Mouse (Mus musculus): ENCODE data around the gene Muc20. TPM values are rescaled to one million over a fixed set of nuclear protein-coding genes. Genes with fewer than 3 reads are reported as not detected.

Gene Muc20
- total and polyA plus RNA-seq, 2 experiments from 2014 or later: 0.22 TPM; not detected in 1

DNA sequence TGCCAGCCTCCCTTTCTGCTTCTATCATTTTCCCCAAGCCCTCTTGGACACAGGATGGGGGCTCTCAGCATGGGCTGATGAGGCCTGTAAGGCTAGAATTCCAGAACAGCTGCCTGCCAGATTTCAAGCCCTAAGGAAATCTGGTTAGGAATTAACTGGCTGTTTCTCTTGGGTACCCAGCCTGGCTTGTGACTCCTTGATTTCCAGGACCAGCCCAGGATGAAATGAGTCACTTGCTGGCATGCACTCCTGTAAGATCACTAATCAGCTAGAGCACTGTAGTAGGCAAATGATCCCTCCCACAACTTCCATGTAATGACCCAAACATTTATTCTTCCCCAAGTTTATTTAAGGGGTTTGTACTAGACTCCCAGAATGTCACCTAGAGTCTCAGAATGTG is 69.0 kb downstream of the Muc20 start:
- Histone ChIP-seq H3K36me3 (ENCODE audit: insufficient read depth, low read length) (no peaks in the 10 kb centered on the region), H3K9me3 (ENCODE audit: low read length) (peaks cover 4% of the 10 kb centered on the region; the same call in 1 of the 2 replicates), H3K27ac (ENCODE audit: low read depth, low read length) (no peak overlapping the region), H3K4me1 (ENCODE audit: insufficient read depth, low read length) (no peaks in the 10 kb centered on the region), H3K4me2 (ENCODE audit: low read depth, low read length, poor library complexity, severe bottlenecking) (no peak overlapping the region), H3K9ac (replicated peaks; ENCODE audit: low read length, poor library complexity, severe bottlenecking) (no peak overlapping the region), H3K27me3 (ENCODE audit: insufficient read depth, low read length) (no peaks in the 10 kb centered on the region), H3K4me3 (ENCODE audit: low read depth, low read length) (no peak overlapping the region)
- ATAC-seq (ENCODE audit: low FRiP score) (no peak), DNase-seq (ENCODE audit: low spot score) (no peak)
- no peak for TF ChIP-seq CTCF (IDR thresholded peaks at IDR 0.05)

Other genes with a start within 250 kb of the Muc20 start
- 51.2 and 91.4 TPM in 2 replicates for gene Tfrc, start 188.5 kb downstream of the Muc20 start, total RNA-seq (2014; rRNA removed)
- 39.8 and 40.6 TPM in 2 replicates for gene Tfrc, start 188.5 kb downstream of the Muc20 start, polyA plus RNA-seq (2015; fragmentation: Nextera tagmentation; extraction: Ambion mirVana)
- gene Tnk2, start 153.6 kb downstream of the Muc20 start, total RNA-seq (2014; rRNA removed): 69.1 and 81.7 TPM in 2 replicates
- gene Tnk2, start 153.6 kb downstream of the Muc20 start, polyA plus RNA-seq (2015; fragmentation: Nextera tagmentation; extraction: Ambion mirVana): 15.7 and 16.5 TPM in 2 replicates
- gene Muc4, start 61.5 kb downstream of the Muc20 start, total RNA-seq (2014; rRNA removed): 0.05 TPM in 1 of 2 replicates, not detected in the other
- gene Muc4, start 61.5 kb downstream of the Muc20 start, polyA plus RNA-seq (2015; fragmentation: Nextera tagmentation; extraction: Ambion mirVana): not detected in 2 replicates
- not detected in 2 replicates for gene Smbd1, start 13.0 kb upstream of the Muc20 start, total RNA-seq (2014; rRNA removed)
- gene Smbd1, start 13.0 kb upstream of the Muc20 start, polyA plus RNA-seq (2015; fragmentation: Nextera tagmentation; extraction: Ambion mirVana): not detected in 2 replicates
- gene Fyttd1, start 80.1 kb upstream of the Muc20 start, total RNA-seq (2014; rRNA removed): 56.9 and 125 TPM in 2 replicates
- gene Fyttd1, start 80.1 kb upstream of the Muc20 start, polyA plus RNA-seq (2015; fragmentation: Nextera tagmentation; extraction: Ambion mirVana): 115 and 139 TPM in 2 replicates
- 75.0 and 84.0 TPM in 2 replicates for gene Rubcn, start 80.3 kb upstream of the Muc20 start, total RNA-seq (2014; rRNA removed)
- 25.5 TPM in 2 replicates for gene Rubcn, start 80.3 kb upstream of the Muc20 start, polyA plus RNA-seq (2015; fragmentation: Nextera tagmentation; extraction: Ambion mirVana)
- 38.9 and 40.6 TPM in 2 replicates for gene Lrch3, start 116.7 kb upstream of the Muc20 start, total RNA-seq (2014; rRNA removed)
- 23.5 and 25.3 TPM in 2 replicates for gene Lrch3, start 116.7 kb upstream of the Muc20 start, polyA plus RNA-seq (2015; fragmentation: Nextera tagmentation; extraction: Ambion mirVana)

All from midbrain, postnatal 0 days (tissue).